Mouse (Mus musculus) telencephalon, adult 2 months (tissue): Measurements from ENCODE around the gene Picalm.
"Not testable (repeated sequence)": the region's sequence is repeated elsewhere in the genome, so short reads cannot be mapped to it uniquely, and the experiment has no call there.

Source experiments
- DNase-seq: peaks from one replicate; pipeline ENCODE4 v3.0.0-alpha.2; 2011; ENCODE audit warnings: low read depth, low spot score

Gene Picalm

GRCm38 (mm10) chr7:90210116-90210515 is 80.1 kb downstream of the Picalm start:
- no peak for DNase-seq

GRCm38 (mm10) chr7:90210947-90211346 is 80.9 kb downstream of the Picalm start:
- DNase-seq: no peak

DNA sequence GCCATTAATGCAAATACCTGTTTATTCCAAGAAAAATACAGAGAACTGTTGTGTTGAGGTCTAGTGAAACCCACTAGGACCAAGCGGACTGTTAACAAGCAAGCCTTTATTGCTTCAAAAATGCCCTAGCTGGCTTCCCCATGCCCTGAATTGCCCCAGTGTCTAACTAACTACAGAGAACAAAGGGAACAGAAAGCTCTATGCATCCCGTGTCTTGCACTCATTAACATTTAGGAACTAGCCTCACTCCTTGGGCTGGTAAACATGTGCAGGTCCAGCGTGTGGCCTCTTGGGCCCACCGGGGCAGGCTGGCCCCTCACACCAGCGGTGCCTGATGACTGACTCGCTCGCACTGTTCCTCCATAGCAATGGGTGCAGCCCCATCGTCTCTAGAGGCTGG is 86.5 kb downstream of the Picalm start:
- peak; percentile 61 for DNase-seq

DNA sequence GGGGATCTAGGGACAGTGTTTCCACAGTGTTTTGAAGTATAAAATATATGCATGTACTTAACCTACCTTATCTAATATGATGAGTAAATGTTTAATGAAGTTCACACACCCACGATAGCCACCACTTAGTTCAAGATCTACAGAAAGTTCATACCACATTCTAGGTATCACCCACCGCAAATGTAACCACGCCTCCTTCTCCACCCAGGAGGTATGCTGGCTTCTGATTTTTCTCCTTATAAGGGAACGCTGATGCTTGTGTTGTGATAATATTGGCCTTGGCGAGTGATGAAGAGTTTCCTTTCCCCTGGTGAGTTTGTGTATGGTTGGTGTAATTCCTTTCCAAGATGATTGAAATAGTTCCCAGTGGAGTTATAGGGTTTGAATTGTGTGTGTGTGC is 88.1 kb downstream of the Picalm start:
- DNase-seq: no peak

DNA sequence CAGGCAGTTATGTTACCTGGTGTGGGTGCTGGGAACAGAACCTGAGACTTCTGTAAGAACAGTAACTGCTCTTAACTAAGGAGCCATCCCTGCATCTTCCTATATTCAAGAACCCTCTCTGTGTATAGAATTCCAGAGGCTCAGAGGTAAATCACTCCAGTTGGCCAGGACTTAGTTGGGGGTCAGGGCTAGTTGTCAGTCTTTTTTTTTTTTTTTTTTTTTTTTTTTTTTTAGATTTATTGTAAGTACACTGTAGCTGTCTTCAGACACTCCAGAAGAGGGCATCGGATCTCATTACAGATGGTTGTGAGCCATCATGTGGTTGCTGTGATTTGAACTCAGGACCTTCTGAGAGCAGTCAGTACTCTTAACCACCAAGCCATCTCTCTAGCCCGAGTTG is 91.5 kb downstream of the Picalm start:
- no peak for DNase-seq

- DNase-seq: no peak
These were observed 98.1 kb downstream of the Picalm start for GRCm38 (mm10) chr7:90228075-90228474.

DNA sequence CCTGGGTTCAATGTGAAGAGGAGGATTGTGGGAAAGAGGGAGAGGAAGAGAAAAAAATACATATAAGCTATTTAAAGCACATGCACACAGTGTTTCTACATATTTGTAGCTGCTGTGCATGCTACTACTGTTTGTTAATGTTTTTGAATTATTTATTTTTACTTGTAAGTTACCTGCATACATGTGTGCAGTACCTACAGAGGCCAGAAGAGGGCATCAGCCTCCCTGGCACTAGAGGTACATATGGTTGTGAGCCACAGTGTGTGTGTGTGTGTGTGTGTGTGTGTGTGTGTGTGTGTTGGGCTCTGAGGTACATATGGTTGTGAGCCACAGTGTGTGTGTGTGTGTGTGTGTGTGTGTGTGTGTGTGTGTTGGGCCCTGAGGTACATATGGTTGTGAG is 98.9 kb downstream of the Picalm start:
- DNase-seq: not testable (repeated sequence)

GRCm38 (mm10) chr7:90231431-90231830 is 101.4 kb downstream of the Picalm start:
- DNase-seq: peak; percentile 27

DNA sequence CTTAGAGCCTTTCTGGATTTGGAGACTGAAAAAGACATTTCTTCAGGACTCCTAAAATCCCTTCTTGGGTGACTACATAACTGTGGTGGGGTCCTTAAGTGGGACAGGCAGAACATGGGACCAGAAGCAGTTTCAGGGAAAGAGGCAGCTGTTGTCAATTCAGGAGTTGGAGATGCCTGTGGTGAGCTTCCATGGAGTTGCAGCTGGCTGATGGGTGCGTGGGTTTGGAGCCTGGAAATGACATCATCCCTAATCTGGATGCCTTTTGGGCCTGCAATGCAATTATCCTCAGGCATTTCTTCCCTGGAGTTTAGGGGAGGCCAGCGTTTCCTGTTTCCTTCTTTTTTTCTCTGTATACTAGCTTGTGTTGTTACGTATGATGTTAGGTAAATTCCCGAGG is 103.9 kb downstream of the Picalm start:
- no peak for DNase-seq

DNA sequence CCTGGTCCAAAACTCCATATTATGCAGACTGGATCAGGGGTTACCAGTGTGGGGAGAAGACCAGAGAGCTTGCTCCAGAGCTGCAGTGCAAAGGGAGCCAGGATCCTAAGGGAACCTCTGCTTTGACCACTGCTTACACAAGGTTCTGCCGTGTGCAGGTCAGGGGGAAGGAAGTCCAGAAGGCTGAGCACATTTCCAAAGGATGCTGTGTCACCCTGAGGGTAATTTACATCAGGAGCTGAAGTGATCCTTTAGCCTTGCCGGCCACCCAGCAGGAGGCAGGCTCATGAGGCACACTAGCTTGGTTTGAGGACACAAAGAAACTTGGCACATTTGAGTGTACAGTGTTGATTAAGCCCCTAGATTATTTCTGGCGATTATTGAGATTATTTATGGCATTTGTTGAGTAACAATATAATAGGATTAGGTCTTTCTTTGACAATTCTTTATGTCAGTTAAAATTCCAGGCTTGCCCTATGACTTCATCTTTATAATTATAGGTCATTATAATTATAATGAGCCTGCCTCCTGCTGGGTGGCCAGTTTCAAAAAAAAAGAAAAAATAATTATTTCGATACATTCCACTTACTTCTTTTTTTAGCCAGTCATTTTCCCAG is 106.4 kb downstream of the Picalm start:
- DNase-seq: no peak

DNA sequence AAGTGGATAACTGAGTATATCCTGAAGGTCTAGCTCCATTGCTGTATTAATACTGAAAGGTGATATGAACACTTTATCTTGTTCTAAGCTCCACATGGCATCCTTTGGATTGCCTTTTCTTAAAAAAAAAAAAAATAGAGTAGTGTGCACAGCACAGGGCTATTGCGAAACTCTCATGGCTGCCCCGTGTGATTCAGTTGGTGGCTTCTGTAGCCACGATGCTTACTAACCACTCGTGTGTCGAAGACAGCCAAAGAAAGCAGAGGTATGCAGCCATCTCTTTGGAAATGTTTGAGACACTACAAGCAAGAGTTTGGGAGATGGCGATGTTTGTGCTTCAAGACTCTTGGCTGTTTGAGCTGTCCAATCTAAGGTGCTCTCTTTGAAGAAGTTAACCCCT is 113.1 kb downstream of the Picalm start:
- DNase-seq: no peak

GRCm38 (mm10) chr7:90243643-90244042 is 113.6 kb downstream of the Picalm start:
- DNase-seq: no peak

GRCm38 (mm10) chr7:90252946-90253345 is 122.9 kb downstream of the Picalm start:
- DNase-seq: no peak

GRCm38 (mm10) chr7:90258701-90259100 is 128.7 kb downstream of the Picalm start:
- no peak for DNase-seq

- no peak for DNase-seq
These were observed 129.9 kb downstream of the Picalm start for GRCm38 (mm10) chr7:90259899-90260298.

DNA sequence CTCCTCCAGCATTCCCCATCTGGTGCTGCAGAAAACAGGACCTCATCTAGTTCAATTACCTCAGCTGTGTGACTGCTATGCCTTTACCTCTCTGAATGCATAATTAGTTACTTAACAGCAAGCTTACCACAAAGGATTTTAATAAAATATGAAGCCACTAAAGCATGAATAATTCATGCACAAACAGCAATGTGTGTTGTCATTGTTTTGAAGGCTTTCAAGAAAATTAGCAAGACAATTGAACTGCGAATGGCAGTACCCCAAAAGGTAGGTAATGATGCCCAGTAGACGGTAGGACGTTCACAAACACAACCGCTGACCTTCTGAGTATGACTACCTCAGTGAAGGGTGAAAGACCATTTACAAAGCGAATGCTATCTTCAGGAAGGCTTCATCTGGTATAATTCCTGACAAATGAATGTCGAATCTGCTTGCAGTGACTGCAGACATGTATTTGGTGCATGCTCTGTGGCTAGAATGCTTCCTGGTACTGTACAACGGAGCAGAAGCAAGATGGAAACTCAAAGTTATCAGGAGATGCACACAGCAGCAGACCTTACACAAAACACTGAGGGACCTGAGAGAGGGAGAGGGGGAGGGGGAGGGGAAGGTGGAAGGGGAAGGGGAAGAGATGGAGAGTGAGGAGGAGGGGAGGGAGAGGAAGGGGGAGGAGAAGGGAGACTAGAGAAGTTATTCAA is 132.0 kb downstream of the Picalm start:
- DNase-seq: no peak
